Mouse (Mus musculus) thymus, adult 18-20 months (tissue): ENCODE measurements around the gene Ranbp3.

Experiments used
- DNase-seq, 2 experiments: peaks; one replicate each; pipeline ENCODE4 v3.0.0; 2022; ENCODE audit warnings: mixed read lengths in 2 of 2

The Ranbp3 gene

GRCm38 (mm10) chr17:56728117-56728516 lies 55.0 kb downstream of the Ranbp3 start:
- DNase-seq, result no peak

DNA sequence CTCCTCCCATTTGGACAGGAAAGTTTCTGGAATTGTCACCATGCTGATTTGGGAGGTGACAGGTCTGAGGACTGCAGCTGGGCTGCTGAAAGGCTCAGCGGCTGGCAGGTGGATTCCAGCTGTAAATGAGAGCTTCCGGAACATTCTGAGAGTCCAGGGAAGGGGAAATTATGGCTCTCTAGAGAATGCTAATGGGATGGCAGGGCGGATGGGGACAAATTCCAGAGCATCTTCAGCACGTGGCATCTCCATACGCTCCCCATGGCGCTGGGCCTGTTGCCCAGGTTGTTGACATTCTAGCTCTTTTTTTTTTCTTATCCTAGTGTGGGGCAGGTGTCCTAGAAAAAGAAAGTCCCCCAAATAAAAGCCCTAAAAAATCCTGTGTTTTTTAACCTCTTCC lies 56.1 kb downstream of the Ranbp3 start:
- no peak for DNase-seq

GRCm38 (mm10) chr17:56729656-56730055 lies 56.6 kb downstream of the Ranbp3 start:
- no peak for DNase-seq

GRCm38 (mm10) chr17:56736534-56736933 lies 63.4 kb downstream of the Ranbp3 start:
- no peak for DNase-seq

- no peak for DNase-seq
These were observed 65.1 kb downstream of the Ranbp3 start for GRCm38 (mm10) chr17:56738221-56738620.

DNA sequence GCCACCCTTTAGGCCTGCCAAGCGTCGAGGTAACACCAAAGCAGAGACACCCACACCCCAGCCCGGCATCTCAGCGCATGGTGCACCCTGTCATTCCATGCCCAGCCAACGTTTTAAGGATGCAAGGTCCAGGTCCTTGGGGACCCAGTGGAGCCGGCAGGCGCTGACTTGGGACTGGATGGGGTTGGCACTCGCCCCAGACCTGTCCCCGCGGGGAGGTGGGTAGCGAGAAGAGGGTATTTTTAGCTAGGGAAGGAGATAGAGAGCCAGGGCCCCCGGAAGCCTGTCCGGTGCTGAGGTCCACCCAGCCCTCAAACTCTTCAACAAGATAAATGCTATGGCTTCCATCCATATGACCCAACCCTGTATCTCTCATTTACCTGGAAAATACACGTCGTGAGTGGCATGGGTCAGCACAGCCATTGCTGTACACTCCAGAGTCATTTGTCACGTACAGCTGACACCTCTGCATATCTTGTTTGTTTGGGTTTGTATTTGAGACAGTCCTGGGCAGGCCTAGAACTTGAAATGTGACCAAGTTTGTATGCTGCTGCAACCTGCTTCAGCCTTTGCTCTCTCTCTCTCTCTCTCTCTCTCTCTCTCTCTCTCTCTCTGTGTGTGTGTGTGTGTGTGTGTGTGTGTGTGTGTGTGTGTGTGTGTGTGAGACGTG lies 67.2 kb downstream of the Ranbp3 start:
- DNase-seq, result no peak

DNA sequence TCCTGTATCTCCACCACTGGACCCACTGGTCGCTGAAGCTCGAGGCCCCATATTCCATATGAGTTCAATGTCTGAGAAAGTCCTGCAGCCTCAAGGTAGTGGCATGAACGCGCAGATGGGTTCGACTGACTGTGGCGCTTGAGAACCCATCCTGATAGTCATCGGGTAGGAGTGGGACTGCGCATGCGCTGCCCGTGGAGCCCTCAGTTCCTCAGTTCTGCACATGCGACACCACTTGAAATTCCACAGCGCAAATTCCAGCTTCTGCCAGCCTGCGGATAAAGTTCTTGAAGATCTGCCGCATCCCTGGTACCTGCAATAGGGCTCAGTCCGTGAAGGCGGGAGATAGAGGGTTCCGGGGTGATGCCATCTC lies 67.7 kb downstream of the Ranbp3 start:
- no peak for DNase-seq

- DNase-seq, result no peak
These were observed 71.1 kb downstream of the Ranbp3 start for GRCm38 (mm10) chr17:56744173-56744572.

DNA sequence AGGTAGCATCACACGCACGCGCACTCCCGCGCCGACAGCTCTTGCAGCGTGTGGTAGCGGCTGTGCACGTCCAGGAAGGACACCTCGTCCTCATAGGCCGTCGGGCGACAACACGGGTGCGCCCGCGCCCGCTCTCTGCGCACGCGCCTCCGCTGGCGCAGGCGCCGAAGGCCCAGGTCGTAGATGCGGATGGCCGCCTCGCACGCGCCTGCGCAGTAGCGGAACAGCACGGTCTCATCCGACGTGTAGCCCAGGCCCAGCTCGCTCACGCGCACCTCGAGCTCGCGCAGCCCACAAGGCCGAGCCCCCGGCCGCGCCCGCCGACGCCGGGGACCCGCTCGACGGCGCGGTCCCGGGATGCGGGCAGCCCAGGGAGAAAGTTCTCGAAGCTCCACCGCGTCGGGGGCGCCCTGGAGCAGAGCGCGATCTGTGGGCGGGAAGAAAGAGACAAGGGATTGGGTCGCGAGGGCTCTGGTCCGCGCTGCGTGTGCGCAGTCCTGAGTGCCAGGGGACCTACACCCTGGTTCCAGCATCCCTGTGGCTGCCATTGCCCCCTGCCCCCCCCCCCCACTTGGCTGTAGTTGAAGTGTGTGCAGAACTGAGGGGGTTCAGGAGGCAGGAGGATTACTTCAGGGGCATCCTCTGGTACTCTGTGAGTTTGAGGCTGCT lies 78.4 kb downstream of the Ranbp3 start:
- DNase-seq, result no peak

DNA sequence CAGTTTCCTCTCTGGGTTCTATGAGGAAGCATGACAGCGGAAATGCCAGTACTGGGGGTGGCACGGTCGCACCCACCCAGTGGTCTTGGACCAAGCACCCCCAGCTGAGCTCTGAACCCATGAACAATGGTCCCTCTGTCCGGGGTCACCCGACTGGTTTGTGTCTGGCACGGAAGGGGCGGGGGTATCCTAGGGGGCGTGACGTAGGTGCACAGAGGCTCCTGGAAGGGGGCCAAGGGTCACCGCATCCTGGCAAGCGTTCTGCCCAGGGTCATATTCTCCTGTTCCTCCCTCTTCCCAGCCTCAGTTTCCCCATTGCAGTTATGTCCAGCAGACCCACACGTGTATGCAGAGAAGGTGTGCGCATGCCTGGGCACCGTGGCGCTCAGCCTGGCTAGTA lies 80.4 kb downstream of the Ranbp3 start:
- DNase-seq, result no peak

DNA sequence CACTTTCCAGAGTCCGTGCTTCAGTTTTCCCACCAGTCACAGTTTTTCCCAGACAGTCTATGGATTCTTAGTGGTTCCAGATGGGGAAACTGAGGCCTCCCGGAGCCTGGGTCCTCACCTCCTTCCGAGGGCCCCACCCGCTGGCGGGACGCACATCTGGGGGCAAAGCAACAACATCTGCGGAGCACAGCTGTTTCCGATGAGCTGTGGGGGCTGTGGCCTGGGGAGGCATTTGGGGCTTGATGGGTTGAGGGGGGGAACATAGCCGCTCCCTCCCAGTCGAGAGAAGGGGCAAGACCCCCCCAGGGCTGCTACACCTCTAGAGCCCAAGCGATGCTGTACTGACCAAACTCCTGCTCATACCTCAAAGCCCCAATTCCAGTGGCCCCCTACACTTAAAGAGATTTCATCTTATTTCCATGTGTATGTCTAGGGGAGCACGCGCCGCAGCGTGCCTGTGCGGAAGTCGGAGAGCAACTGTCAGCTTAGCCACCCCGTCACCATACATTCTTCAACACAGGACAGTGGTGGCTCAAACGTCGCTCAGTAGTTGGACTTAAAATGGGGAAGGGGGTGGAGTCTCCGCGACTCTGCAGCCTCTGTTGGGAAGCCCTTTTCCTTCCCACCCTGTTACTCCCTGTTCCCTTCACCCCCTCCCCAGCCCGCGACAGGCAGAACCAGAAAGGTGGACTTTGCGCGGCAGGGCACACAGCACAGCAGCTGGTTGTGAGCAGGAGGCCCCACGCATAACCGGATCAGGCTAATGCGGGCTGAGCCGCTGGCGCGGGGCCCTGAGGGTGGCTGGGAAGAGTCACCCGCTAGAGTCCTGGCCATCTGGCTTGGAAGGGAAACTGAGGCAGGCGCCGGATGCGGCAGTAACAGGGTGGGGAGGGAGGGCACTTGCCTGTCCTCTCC lies 81.4 kb downstream of the Ranbp3 start:
- DNase-seq, result no peak

- no peak for DNase-seq
These were observed 83.8 kb downstream of the Ranbp3 start for GRCm38 (mm10) chr17:56756703-56757399.

DNA sequence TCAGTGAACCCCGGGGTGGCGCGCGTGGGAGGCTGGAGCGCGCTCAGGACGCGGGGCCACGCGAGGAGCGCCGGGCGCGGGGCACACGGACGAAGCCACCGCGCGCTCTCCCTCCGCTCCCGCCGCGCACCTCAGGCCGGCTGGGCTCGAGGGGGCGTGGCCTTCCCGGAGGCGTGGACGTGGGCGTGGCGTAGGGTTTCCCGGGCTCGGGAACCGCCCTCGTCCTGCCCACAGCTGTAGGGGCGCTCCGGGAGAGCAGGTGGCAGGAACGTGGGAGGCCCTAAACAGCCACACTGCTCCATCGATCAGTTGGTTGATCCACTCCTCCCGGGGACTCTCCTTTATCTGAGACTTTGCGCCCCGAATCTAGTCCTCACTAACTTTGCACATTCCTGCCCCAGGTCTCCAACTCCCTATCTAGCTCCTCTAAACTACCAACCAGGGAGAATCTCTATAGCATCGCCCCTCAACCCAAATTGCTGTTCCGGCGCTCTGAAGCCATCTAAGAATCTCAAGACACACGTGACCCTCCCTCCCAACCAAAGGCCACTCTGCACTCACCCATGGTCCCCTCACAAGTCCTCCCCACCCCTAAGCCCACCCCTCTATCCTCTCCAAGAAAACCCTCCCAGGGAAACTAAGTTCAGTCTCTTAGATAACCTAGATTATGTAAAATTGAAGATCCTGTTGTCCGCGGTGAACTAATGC lies 84.5 kb downstream of the Ranbp3 start, which contains the start of gene Nrtn:
TSS of gene Nrtn (minus strand) at position 115 of the 708 bp plus-strand sequence.
- DNase-seq, result peak; percentile 64 to 71

- DNase-seq, result peak; percentile 52 to 76
These were observed 85.0 kb downstream of the Ranbp3 start for GRCm38 (mm10) chr17:56758132-56758531.

DNA sequence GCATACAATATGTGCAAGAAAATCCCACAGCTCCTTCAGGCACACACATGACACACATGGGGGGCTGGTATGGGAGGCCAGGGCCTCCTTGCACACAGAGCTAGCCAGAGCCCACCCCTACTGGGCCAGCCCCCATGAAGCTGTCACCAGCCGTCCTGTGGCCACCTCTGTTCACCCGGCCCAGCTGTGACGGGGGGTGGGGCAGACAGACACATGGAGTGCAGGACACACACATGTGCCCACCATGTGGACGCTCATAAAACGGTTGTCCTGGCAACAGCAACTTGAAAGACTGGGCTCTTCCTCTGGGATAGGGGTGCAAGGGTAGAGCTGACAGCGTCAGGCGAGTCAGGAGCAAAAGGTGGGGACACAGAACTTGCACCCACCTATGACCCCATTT lies 86.2 kb downstream of the Ranbp3 start:
- no peak for DNase-seq

DNA sequence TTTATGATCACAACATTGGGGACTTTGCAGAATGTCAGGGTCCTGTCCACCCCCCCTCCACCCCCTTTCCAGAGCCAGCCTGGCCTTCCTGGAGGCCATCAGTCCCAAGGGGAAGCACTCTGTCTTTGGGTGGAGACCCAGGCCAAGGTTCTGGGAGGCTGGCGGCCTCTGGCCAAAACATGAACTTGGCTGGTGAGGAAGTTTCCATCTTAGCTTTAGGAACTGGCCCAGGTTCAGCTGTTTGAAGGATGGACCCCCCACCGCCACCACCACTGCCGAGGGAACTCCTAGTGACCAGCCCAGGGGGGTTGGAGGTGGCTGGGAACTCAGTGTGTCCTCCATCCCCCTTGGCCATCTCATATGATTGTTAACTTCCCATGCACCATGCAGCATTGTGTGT lies 88.0 kb downstream of the Ranbp3 start:
- DNase-seq, result no peak
